Mouse (Mus musculus) B cell, adult 67 days (primary cell): ENCODE measurements around the gene Srd5a2. TPM values are rescaled to one million over a fixed set of nuclear protein-coding genes. Genes with fewer than 3 reads are reported as not detected.

ENCODE experiments used
- total RNA-seq, 2 experiments: library from RNA; stranded (reverse); gene quantifications; 4 replicates each; pipeline ENCODE4 v1.2.4; 2023

Srd5a2 gene
- not detected for total RNA-seq

DNA sequence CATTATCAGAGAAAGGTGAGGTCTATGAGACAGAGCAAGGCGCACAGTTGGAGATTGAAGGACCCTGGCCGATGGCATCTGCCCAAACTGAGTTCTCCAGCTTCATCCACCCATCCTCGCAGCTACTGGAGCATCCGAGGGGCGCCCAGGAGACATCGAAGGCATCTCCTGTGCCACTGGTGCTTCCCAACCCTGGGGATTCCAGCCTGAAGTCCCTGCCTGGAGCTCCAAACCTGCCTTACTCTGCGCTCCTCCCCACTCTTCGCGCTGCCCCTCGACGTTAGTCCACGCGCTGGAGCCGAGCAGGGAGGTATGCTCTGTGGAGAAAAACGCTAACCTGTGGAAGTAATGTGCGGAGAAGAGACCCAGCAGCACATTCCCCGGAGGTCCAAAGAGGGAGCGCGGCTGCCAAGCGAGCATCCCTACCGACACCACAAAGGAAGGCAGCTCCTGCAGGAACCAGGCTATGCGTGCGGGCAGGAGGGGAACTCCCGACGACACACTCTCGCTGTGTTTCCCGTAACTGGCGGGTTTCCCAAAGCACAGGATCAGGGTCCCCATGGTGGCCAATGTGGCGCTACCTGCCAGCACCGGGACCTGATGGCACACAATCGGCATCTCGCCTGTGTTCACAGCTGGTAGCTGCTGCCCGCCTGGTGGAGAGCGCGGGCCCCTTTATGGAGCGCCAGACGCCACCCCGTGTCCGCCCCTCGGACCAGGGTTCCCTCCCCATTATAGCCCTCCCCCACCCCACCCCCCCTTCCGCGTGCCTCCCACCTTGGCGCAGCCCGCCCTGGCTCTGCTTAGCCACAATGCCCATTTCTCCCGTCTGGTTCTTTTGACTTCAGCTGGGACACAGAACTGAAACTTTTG lies at the start of gene Srd5a2:
Gene Srd5a2 (minus strand): TSS at position 707 of the 873 bp plus-strand sequence.

Other genes with a start within 250 kb of the Srd5a2 start
- 10 to 100 TPM; 23.9 to 31.9 TPM for gene Ehd3, start 243.8 kb downstream of the Srd5a2 start, total RNA-seq
- 1 to 10 TPM; 5.9 to 8.7 TPM for gene Xdh, start 97.7 kb downstream of the Srd5a2 start, total RNA-seq
- 10 to 100 TPM; 32.4 to 33.1 TPM for gene Memo1, start 247.6 kb upstream of the Srd5a2 start, total RNA-seq